Mouse (Mus musculus): ENCODE data around the gene Mup5. TPM values are rescaled to one million over a fixed set of nuclear protein-coding genes. Genes with fewer than 3 reads are reported as not detected.
"Not testable (repeated sequence)": the region's sequence is repeated elsewhere in the genome, so short reads cannot be mapped to it uniquely, and the experiment has no call there.

Mup5 gene
- polyA plus RNA-seq (2014; fragmentation: Nextera tagmentation; extraction: Ambion mirVana): not detected in 2 replicates

GRCm38 (mm10) chr4:61834952-61835708 is at the start of gene Mup5:
Gene Mup5, minus strand, starts transcription at chr4:61835233.
- 66% methylated on average over 4 of the region's 4 CpGs for WGBS (ENCODE audit: insufficient replicate concordance)
- no peak for ATAC-seq (replicated peaks; ENCODE audit: insufficient number of reproducible peaks, low FRiP score, low TSS enrichment)
- H3K27me3 ChIP-seq (ENCODE audit: control insufficient read depth, insufficient read depth, low read length): no peaks in the 10 kb centered on the region

GRCm38 (mm10) chr4:61858160-61858559 is 23.1 kb upstream of the Mup5 start:
- Histone ChIP-seq H3K9me3 (replicated peaks; ENCODE audit: control insufficient read depth, low read length) (0 out of 2 replicates have a peak, but pooled peaks cover 2% of the 10 kb centered on the region), H3K4me1 (ENCODE audit: control insufficient read depth, insufficient read depth, low read length) (peaks cover 8% of the 10 kb centered on the region; the same call in 1 of the 2 replicates), H3K9ac (ENCODE audit: low read depth, low read length) (no peak overlapping the region), H3K36me3 (ENCODE audit: control insufficient read depth, insufficient read depth, low read length) (no peaks in the 10 kb centered on the region), H3K27ac (ENCODE audit: low read depth, low read length) (no peak overlapping the region), H3K4me2 (no peak overlapping the region), H3K27me3 (ENCODE audit: control insufficient read depth, insufficient read depth, low read length) (no peaks in the 10 kb centered on the region), H3K4me3 (ENCODE audit: low read depth, low read length) (no peak overlapping the region)
- ATAC-seq (replicated peaks; ENCODE audit: insufficient number of reproducible peaks, low FRiP score, low TSS enrichment): no peak
- WGBS (ENCODE audit: insufficient replicate concordance): 37% methylated on average over 4 of the region's 4 CpGs

More at GRCm38 (mm10) chr4:61834952-61835708, at the start of gene Mup5:
- Histone ChIP-seq H3K9me3 (replicated peaks; ENCODE audit: control insufficient read depth, low read length) (0 out of 2 replicates have a peak, but pooled peaks cover 2% of the 10 kb centered on the region), H3K36me3 (ENCODE audit: control insufficient read depth, insufficient read depth, low read length) (no peaks in the 10 kb centered on the region), H3K27ac (ENCODE audit: low read depth, low read length) (no peak within 1 kb of the TSS), H3K4me2 (no peak within 1 kb of the TSS), H3K4me3 (ENCODE audit: low read depth, low read length) (no peak within 1 kb of the TSS), H3K4me1 (ENCODE audit: control insufficient read depth, insufficient read depth, low read length) (no peaks in the 10 kb centered on the region), H3K9ac (ENCODE audit: low read depth, low read length) (no peak within 1 kb of the TSS)

- H3K27ac ChIP-seq (ENCODE audit: low read depth, low read length): peak overlapping the region; percentile 50
- no peak overlapping the region for H3K9ac ChIP-seq (ENCODE audit: low read depth, low read length)
- H3K27me3 ChIP-seq (ENCODE audit: control insufficient read depth, insufficient read depth, low read length): no peaks in the 10 kb centered on the region
- whole genome bisulfite sequencing (ENCODE audit: insufficient replicate concordance): 55% methylated on average over 18 of the region's 18 CpGs
- ATAC-seq (replicated peaks; ENCODE audit: insufficient number of reproducible peaks, low FRiP score, low TSS enrichment): peak; percentile 85
- no peaks in the 10 kb centered on the region for H3K36me3 ChIP-seq (ENCODE audit: control insufficient read depth, insufficient read depth, low read length)
- H3K4me2 ChIP-seq: no peak overlapping the region
- H3K4me1 ChIP-seq (ENCODE audit: control insufficient read depth, insufficient read depth, low read length): peaks cover 8% of the 10 kb centered on the region; the same call in 1 of the 2 replicates
- H3K9me3 ChIP-seq (replicated peaks; ENCODE audit: control insufficient read depth, low read length): 0 out of 2 replicates have a peak, but pooled peaks cover 7% of the 10 kb centered on the region
- H3K4me3 ChIP-seq (ENCODE audit: low read depth, low read length): no peak overlapping the region
These were observed 21.0 kb upstream of the Mup5 start for GRCm38 (mm10) chr4:61855831-61856698.

- H3K4me1 ChIP-seq (ENCODE audit: control insufficient read depth, insufficient read depth, low read length): peaks cover 8% of the 10 kb centered on the region; the same call in 1 of the 2 replicates
- no peak overlapping the region for H3K9ac ChIP-seq (ENCODE audit: low read depth, low read length)
- no peak overlapping the region for H3K4me2 ChIP-seq
- H3K27ac ChIP-seq (ENCODE audit: low read depth, low read length): peak overlapping the region; percentile 63
- no peaks in the 10 kb centered on the region for H3K27me3 ChIP-seq (ENCODE audit: control insufficient read depth, insufficient read depth, low read length)
- ATAC-seq (replicated peaks; ENCODE audit: insufficient number of reproducible peaks, low FRiP score, low TSS enrichment): peak; percentile 42
- 0 out of 2 replicates have a peak, but pooled peaks cover 7% of the 10 kb centered on the region for H3K9me3 ChIP-seq (replicated peaks; ENCODE audit: control insufficient read depth, low read length)
- no peaks in the 10 kb centered on the region for H3K36me3 ChIP-seq (ENCODE audit: control insufficient read depth, insufficient read depth, low read length)
- H3K4me3 ChIP-seq (ENCODE audit: low read depth, low read length): no peak overlapping the region
- 82% methylated on average over 6 of the region's 6 CpGs for WGBS (ENCODE audit: insufficient replicate concordance)
These were observed 20.3 kb upstream of the Mup5 start for GRCm38 (mm10) chr4:61855344-61855743.

- ATAC-seq (replicated peaks; ENCODE audit: insufficient number of reproducible peaks, low FRiP score, low TSS enrichment): no peak; the same call in 1 of the 2 replicates
- H3K9ac ChIP-seq (ENCODE audit: low read depth, low read length): no peak overlapping the region
- H3K4me2 ChIP-seq: no peak overlapping the region
- H3K27me3 ChIP-seq (ENCODE audit: control insufficient read depth, insufficient read depth, low read length): no peaks in the 10 kb centered on the region
- no peaks in the 10 kb centered on the region for H3K36me3 ChIP-seq (ENCODE audit: control insufficient read depth, insufficient read depth, low read length)
- H3K4me1 ChIP-seq (ENCODE audit: control insufficient read depth, insufficient read depth, low read length): no peaks in the 10 kb centered on the region
- H3K4me3 ChIP-seq (ENCODE audit: low read depth, low read length): no peak overlapping the region
- H3K9me3 ChIP-seq (replicated peaks; ENCODE audit: control insufficient read depth, low read length): no peaks in the 10 kb centered on the region
- H3K27ac ChIP-seq (ENCODE audit: low read depth, low read length): no peak overlapping the region
- WGBS (ENCODE audit: insufficient replicate concordance): 85% methylated on average over 5 of the region's 5 CpGs
These were observed 9.9 kb upstream of the Mup5 start for GRCm38 (mm10) chr4:61844758-61845455.

GRCm38 (mm10) chr4:61829211-61829610 is 5.8 kb downstream of the Mup5 start:
- no peaks in the 10 kb centered on the region for H3K36me3 ChIP-seq (ENCODE audit: control insufficient read depth, insufficient read depth, low read length)
- no peaks in the 10 kb centered on the region for H3K27me3 ChIP-seq (ENCODE audit: control insufficient read depth, insufficient read depth, low read length)
- 69% methylated on average over 4 of the region's 4 CpGs for WGBS (ENCODE audit: insufficient replicate concordance)
- no peak for ATAC-seq (replicated peaks; ENCODE audit: insufficient number of reproducible peaks, low FRiP score, low TSS enrichment)
- H3K27ac ChIP-seq (ENCODE audit: low read depth, low read length): no peak overlapping the region
- no peaks in the 10 kb centered on the region for H3K4me1 ChIP-seq (ENCODE audit: control insufficient read depth, insufficient read depth, low read length)
- H3K9ac ChIP-seq (ENCODE audit: low read depth, low read length): no peak overlapping the region
- no peak overlapping the region for H3K4me3 ChIP-seq (ENCODE audit: low read depth, low read length)
- no peaks in the 10 kb centered on the region for H3K9me3 ChIP-seq (replicated peaks; ENCODE audit: control insufficient read depth, low read length)
- H3K4me2 ChIP-seq: no peak overlapping the region

GRCm38 (mm10) chr4:61823185-61823584 is 11.8 kb downstream of the Mup5 start:
- H3K4me2 ChIP-seq: no peak overlapping the region
- 84% methylated on average over 15 of the region's 15 CpGs for WGBS (ENCODE audit: insufficient replicate concordance)
- H3K4me1 ChIP-seq (ENCODE audit: control insufficient read depth, insufficient read depth, low read length): no peaks in the 10 kb centered on the region
- no peaks in the 10 kb centered on the region for H3K36me3 ChIP-seq (ENCODE audit: control insufficient read depth, insufficient read depth, low read length)
- 0 out of 2 replicates have a peak, but pooled peaks have one; percentile 26 for ATAC-seq (replicated peaks; ENCODE audit: insufficient number of reproducible peaks, low FRiP score, low TSS enrichment)
- H3K27me3 ChIP-seq (ENCODE audit: control insufficient read depth, insufficient read depth, low read length): no peaks in the 10 kb centered on the region
- no peak overlapping the region for H3K9ac ChIP-seq (ENCODE audit: low read depth, low read length)
- H3K9me3 ChIP-seq (replicated peaks; ENCODE audit: control insufficient read depth, low read length): peaks cover 5% of the 10 kb centered on the region; the same call in 1 of the 2 replicates
- H3K4me3 ChIP-seq (ENCODE audit: low read depth, low read length): no peak overlapping the region
- H3K27ac ChIP-seq (ENCODE audit: low read depth, low read length): no peak overlapping the region

GRCm38 (mm10) chr4:61822541-61822940 is 12.5 kb downstream of the Mup5 start:
- not testable (repeated sequence) for H3K27ac ChIP-seq (ENCODE audit: low read depth, low read length); H3K4me2 ChIP-seq; ATAC-seq (replicated peaks; ENCODE audit: insufficient number of reproducible peaks, low FRiP score, low TSS enrichment); H3K9me3 ChIP-seq (replicated peaks; ENCODE audit: control insufficient read depth, low read length); H3K9ac ChIP-seq (ENCODE audit: low read depth, low read length); H3K4me1 ChIP-seq (ENCODE audit: control insufficient read depth, insufficient read depth, low read length); H3K36me3 ChIP-seq (ENCODE audit: control insufficient read depth, insufficient read depth, low read length); H3K4me3 ChIP-seq (ENCODE audit: low read depth, low read length); H3K27me3 ChIP-seq (ENCODE audit: control insufficient read depth, insufficient read depth, low read length)
- WGBS (ENCODE audit: insufficient replicate concordance): 87% methylated on average over 9 of the region's 9 CpGs

All from heart, embryonic 11.5 days (tissue).